Mouse (Mus musculus): Measurements from ENCODE around the gene Mtcl1.

- TF ChIP-seq CTCF (IDR thresholded peaks at IDR 0.05; ENCODE audit: low read depth) = no peak
- no peak for TF ChIP-seq EP300 (IDR thresholded peaks at IDR 0.05; ENCODE audit: low read depth)
Measured at GRCm38 (mm10) chr17:66416436-66416835, 33.1 kb downstream of the Mtcl1 start.

Measured in liver, embryonic 14.5 days (tissue).